Mouse (Mus musculus) liver, postnatal 0 days (tissue): Measurements from ENCODE around the gene Arhgef3. TPM values are rescaled to one million over a fixed set of nuclear protein-coding genes. Genes with fewer than 3 reads are reported as not detected.

ENCODE experiments used
- ATAC-seq: fragments of 200-750 bp; cut with Nextera tagmentation; 2 replicates; pipeline ENCODE4 v1.8.0; 2017; ENCODE audit warnings: mild to moderate bottlenecking, moderate library complexity
- DNase-seq: peaks from one replicate; pipeline ENCODE4 v3.0.0-alpha.2; 2016
- H3K27ac ChIP-seq: fragments of 300-500 bp; sonication (generic); 2 replicates; pipeline ENCODE4 v1.5.1; 2014; ENCODE audit warnings: antibody characterized with exemption, moderate library complexity, mild to moderate bottlenecking, low read depth
- H3K27me3 ChIP-seq: fragments of 300-500 bp; sonication (generic); 2 replicates; pipeline ENCODE4 v1.6.1; 2014; ENCODE audit warnings: low read length, control low read depth, mixed read lengths; ENCODE audit not compliant: insufficient read depth
- H3K36me3 ChIP-seq: fragments of 300-500 bp; sonication (generic); replicated peaks from 2 replicates; pipeline ENCODE4 v1.6.1; 2014; ENCODE audit warnings: mild to moderate bottlenecking, control low read depth, low read length, moderate library complexity, mixed read lengths; ENCODE audit not compliant: insufficient read depth
- H3K4me1 ChIP-seq: fragments of 300-500 bp; sonication (generic); 2 replicates; pipeline ENCODE4 v1.6.1; 2014; ENCODE audit warnings: antibody characterized with exemption, mild to moderate bottlenecking, control low read depth; ENCODE audit not compliant: insufficient read depth
- H3K4me2 ChIP-seq: fragments of 300-500 bp; sonication (generic); 2 replicates; pipeline ENCODE4 v1.6.1; 2014; ENCODE audit warnings: low read depth, mild to moderate bottlenecking, low read length, moderate library complexity, mixed read lengths
- H3K4me3 ChIP-seq: fragments of 300-500 bp; sonication (generic); 2 replicates; pipeline ENCODE4 v1.5.1; 2014; ENCODE audit warnings: low read depth, low read length
- H3K9ac ChIP-seq: fragments of 300-500 bp; sonication (generic); replicated peaks from 2 replicates; pipeline ENCODE4 v1.6.1; 2014; ENCODE audit warnings: mild to moderate bottlenecking, moderate library complexity
- H3K9me3 ChIP-seq: fragments of 300-500 bp; sonication (generic); 2 replicates; pipeline ENCODE4 v1.6.1; 2016; ENCODE audit warnings: mild to moderate bottlenecking, control low read depth, low read length, mixed read lengths
- CTCF ChIP-seq: sonication (generic); IDR thresholded peaks from 2 replicates; pipeline ENCODE4 v1.5.1; 2016; ENCODE audit warnings: antibody characterized with exemption, low read depth
- EP300 ChIP-seq: IDR thresholded peaks from 2 replicates; pipeline ENCODE4 v1.6.1; 2016; ENCODE audit warnings: antibody characterized with exemption, low read depth, mild to moderate bottlenecking
- WGBS: fragments of 180-500 bp; shearing (Covaris S2); extraction: QIAGEN DNeasy Blood & Tissue Kit; methylation state at CpG from one replicate; pipeline ENCODE4 v1.1.7; 2014; ENCODE audit not compliant: insufficient replicate concordance; 5-methylcytosine and 5-hydroxymethylcytosine counted together
- microRNA-seq: library from miRNA; unstranded; fragments of <30 nt; microRNA quantifications from one replicate; pipeline ENCODE4, GENCODE M21; 2016
- polyA plus RNA-seq: library from polyadenylated mRNA; unstranded; fragments of >200 nt; fragmentation: Nextera tagmentation; extraction: Ambion mirVana; gene quantifications from 2 replicates; pipeline ENCODE4 v1.2.1, GENCODE M21; 2015

Arhgef3 gene
- polyA plus RNA-seq, 1 experiment from 2014 or later: 11.4 TPM

- DNase-seq: no peak
- H3K4me2 ChIP-seq: no peak overlapping the region
- no peak overlapping the region for H3K4me3 ChIP-seq
- WGBS: 96% methylated on average over 2 of the region's 2 CpGs
- H3K27me3 ChIP-seq: no peaks in the 10 kb centered on the region
- H3K27ac ChIP-seq: no peak overlapping the region
- no peak overlapping the region for H3K9ac ChIP-seq
- H3K36me3 ChIP-seq: peaks cover 54% of the 10 kb centered on the region
- no peaks in the 10 kb centered on the region for H3K9me3 ChIP-seq
- no peaks in the 10 kb centered on the region for H3K4me1 ChIP-seq
- ATAC-seq: no peak
- no peak for TF ChIP-seq CTCF
- no peak for TF ChIP-seq EP300
Measured at GRCm38 (mm10) chr14:27444851-27445281, 330.2 kb downstream of the Arhgef3 start.

DNA sequence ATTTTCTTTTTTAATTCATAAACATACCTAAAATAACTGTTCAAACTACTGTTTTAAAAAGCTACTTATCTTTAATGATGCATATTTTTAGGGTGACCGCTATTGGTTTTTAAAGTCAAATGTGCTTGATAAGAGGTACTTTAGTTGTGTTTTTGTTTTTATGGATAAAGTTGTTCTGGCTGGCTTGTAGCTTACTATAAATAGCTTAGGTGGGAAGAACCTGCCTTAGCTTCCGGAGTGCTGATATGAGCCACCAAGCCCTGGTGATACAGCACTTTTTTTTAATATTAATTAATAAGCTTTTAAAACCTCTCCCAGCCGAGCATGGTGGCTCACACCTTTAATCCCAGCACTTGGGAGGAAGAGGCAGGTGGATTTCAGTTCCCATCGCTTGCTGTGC is 332.3 kb downstream of the Arhgef3 start:
- no peaks in the 10 kb centered on the region for H3K4me1 ChIP-seq
- ATAC-seq: no peak
- no peak overlapping the region for H3K4me3 ChIP-seq
- H3K27me3 ChIP-seq: no peaks in the 10 kb centered on the region
- no peak overlapping the region for H3K4me2 ChIP-seq
- WGBS: 79% methylated on average over 4 of the region's 4 CpGs
- H3K9ac ChIP-seq: no peak overlapping the region
- no peak overlapping the region for H3K27ac ChIP-seq
- no peaks in the 10 kb centered on the region for H3K9me3 ChIP-seq
- DNase-seq: no peak
- H3K36me3 ChIP-seq: peaks cover 47% of the 10 kb centered on the region
- TF ChIP-seq CTCF (no peak), EP300 (no peak)

Small RNAs within 50 kb of the gene (microRNA-seq; reads per million reads assigned to microRNA genes)
- not detected for gene Gm23633

Other genes with a start within 250 kb of the Arhgef3 start
- gene Asb14, start 220.3 kb upstream of the Arhgef3 start, polyA plus RNA-seq: 0.14 TPM in 1 of 2 replicates, not detected in the other
- gene Appl1, start 143.7 kb upstream of the Arhgef3 start, polyA plus RNA-seq: 8.9 and 9.6 TPM in 2 replicates
- 1.5 and 2.3 TPM in 2 replicates for gene Hesx1, start 120.5 kb upstream of the Arhgef3 start, polyA plus RNA-seq
- gene Il17rd, start 76.0 kb upstream of the Arhgef3 start, polyA plus RNA-seq: 0.11 and 0.12 TPM in 2 replicates